Mouse (Mus musculus): ENCODE measurements at regions not wholly inside any gene's neighbourhood (a gene's known extent, or its start where the extent isn't known, plus 50 kb on each side); places are given as distances from the start of the nearest gene placed in this dataset.

- no peak overlapping the region for H3K27ac ChIP-seq
- no peak overlapping the region for H3K9ac ChIP-seq
- H3K4me3 ChIP-seq = no peak overlapping the region
- H3K36me3 ChIP-seq (replicated peaks) = no peaks in the 10 kb centered on the region
- 81% methylated on average over 8 of the region's 8 CpGs for WGBS
- H3K27me3 ChIP-seq (replicated peaks) = no peaks in the 10 kb centered on the region
- no peak for ATAC-seq (replicated peaks)
- H3K4me2 ChIP-seq = no peak overlapping the region
- H3K9me3 ChIP-seq = no peaks in the 10 kb centered on the region
- no peaks in the 10 kb centered on the region for H3K4me1 ChIP-seq
These were observed 55.3 kb upstream of the Plekha5 start for GRCm38 (mm10) chr6:140368354-140369069.

GRCm38 (mm10) chr6:140367303-140367702, 56.6 kb upstream of the Plekha5 start:
- no peak overlapping the region for H3K27ac ChIP-seq
- no peaks in the 10 kb centered on the region for H3K27me3 ChIP-seq (replicated peaks)
- H3K9me3 ChIP-seq = no peaks in the 10 kb centered on the region
- 0 out of 2 replicates have a peak, but pooled peaks have one; percentile 33 for ATAC-seq (replicated peaks)
- no peak overlapping the region for H3K9ac ChIP-seq
- WGBS = 88% methylated on average over 6 of the region's 6 CpGs
- no peak overlapping the region for H3K4me2 ChIP-seq
- H3K36me3 ChIP-seq (replicated peaks) = no peaks in the 10 kb centered on the region
- no peak overlapping the region for H3K4me3 ChIP-seq
- H3K4me1 ChIP-seq = no peaks in the 10 kb centered on the region

GRCm38 (mm10) chr6:140366791-140367190, 57.1 kb upstream of the Plekha5 start:
- Histone ChIP-seq H3K27me3 (replicated peaks) (no peaks in the 10 kb centered on the region), H3K9ac (no peak overlapping the region), H3K27ac (no peak overlapping the region), H3K4me3 (no peak overlapping the region), H3K9me3 (no peaks in the 10 kb centered on the region), H3K36me3 (replicated peaks) (no peaks in the 10 kb centered on the region), H3K4me1 (no peaks in the 10 kb centered on the region), H3K4me2 (no peak overlapping the region)
- no peak for ATAC-seq (replicated peaks)
- WGBS = 59% methylated on average over 3 of the region's 3 CpGs

GRCm38 (mm10) chr6:140360996-140361395, 62.9 kb upstream of the Plekha5 start:
- no peak overlapping the region for H3K9ac ChIP-seq
- H3K4me3 ChIP-seq = no peak overlapping the region
- no peak overlapping the region for H3K27ac ChIP-seq
- ATAC-seq (replicated peaks) = no peak
- WGBS = 45% methylated on average over 4 of the region's 4 CpGs
- no peaks in the 10 kb centered on the region for H3K4me1 ChIP-seq
- H3K27me3 ChIP-seq (replicated peaks) = no peaks in the 10 kb centered on the region
- no peaks in the 10 kb centered on the region for H3K9me3 ChIP-seq
- H3K36me3 ChIP-seq (replicated peaks) = no peaks in the 10 kb centered on the region
- H3K4me2 ChIP-seq = no peak overlapping the region

- H3K9ac ChIP-seq = no peak overlapping the region
- no peak overlapping the region for H3K4me2 ChIP-seq
- no peak overlapping the region for H3K4me3 ChIP-seq
- H3K4me1 ChIP-seq = no peaks in the 10 kb centered on the region
- no peaks in the 10 kb centered on the region for H3K36me3 ChIP-seq (replicated peaks)
- no peak overlapping the region for H3K27ac ChIP-seq
- no peaks in the 10 kb centered on the region for H3K27me3 ChIP-seq (replicated peaks)
- ATAC-seq (replicated peaks) = no peak
- no peaks in the 10 kb centered on the region for H3K9me3 ChIP-seq
- WGBS = 80% methylated on average over 2 of the region's 2 CpGs
These were observed 66.0 kb upstream of the Plekha5 start for GRCm38 (mm10) chr6:140357901-140358300.

- no peaks in the 10 kb centered on the region for H3K9me3 ChIP-seq
- H3K4me3 ChIP-seq = no peak overlapping the region
- H3K27me3 ChIP-seq (replicated peaks) = no peaks in the 10 kb centered on the region
- H3K27ac ChIP-seq = no peak overlapping the region
- no peak overlapping the region for H3K4me2 ChIP-seq
- H3K36me3 ChIP-seq (replicated peaks) = no peaks in the 10 kb centered on the region
- no peaks in the 10 kb centered on the region for H3K4me1 ChIP-seq
- no peak overlapping the region for H3K9ac ChIP-seq
- 85% methylated on average over 8 of the region's 8 CpGs for WGBS
- no peak for ATAC-seq (replicated peaks)
These were observed 66.6 kb upstream of the Plekha5 start for GRCm38 (mm10) chr6:140357300-140357699.

GRCm38 (mm10) chr6:140354082-140354481, 69.8 kb upstream of the Plekha5 start:
- WGBS = 85% methylated on average over 6 of the region's 6 CpGs

GRCm38 (mm10) chr6:140353610-140354009, 70.2 kb upstream of the Plekha5 start:
- WGBS = 85% methylated on average over 6 of the region's 6 CpGs
- Histone ChIP-seq H3K9me3 (no peaks in the 10 kb centered on the region), H3K4me1 (no peaks in the 10 kb centered on the region), H3K27me3 (replicated peaks) (no peaks in the 10 kb centered on the region), H3K27ac (no peak overlapping the region), H3K36me3 (replicated peaks) (no peaks in the 10 kb centered on the region), H3K4me2 (no peak overlapping the region), H3K9ac (no peak overlapping the region), H3K4me3 (no peak overlapping the region)
- ATAC-seq (replicated peaks) = no peak

More at GRCm38 (mm10) chr6:140354082-140354481, 69.8 kb upstream of the Plekha5 start:
- no peak overlapping the region for H3K4me3 ChIP-seq
- no peak overlapping the region for H3K27ac ChIP-seq
- H3K9ac ChIP-seq = no peak overlapping the region
- H3K4me1 ChIP-seq = no peaks in the 10 kb centered on the region
- no peaks in the 10 kb centered on the region for H3K9me3 ChIP-seq
- no peak overlapping the region for H3K4me2 ChIP-seq
- H3K36me3 ChIP-seq (replicated peaks) = no peaks in the 10 kb centered on the region
- ATAC-seq (replicated peaks) = no peak
- no peaks in the 10 kb centered on the region for H3K27me3 ChIP-seq (replicated peaks)

- Histone ChIP-seq H3K27ac (no peak overlapping the region), H3K9me3 (no peaks in the 10 kb centered on the region), H3K36me3 (replicated peaks) (no peaks in the 10 kb centered on the region), H3K9ac (no peak overlapping the region), H3K4me3 (no peak overlapping the region), H3K4me2 (no peak overlapping the region), H3K27me3 (replicated peaks) (no peaks in the 10 kb centered on the region), H3K4me1 (no peaks in the 10 kb centered on the region)
- WGBS = 51% methylated on average over 5 of the region's 6 CpGs
- ATAC-seq (replicated peaks) = no peak
These were observed 72.3 kb upstream of the Plekha5 start for GRCm38 (mm10) chr6:140351365-140352095.

- Histone ChIP-seq H3K4me3 (no peak overlapping the region), H3K9me3 (no peaks in the 10 kb centered on the region), H3K27ac (no peak overlapping the region), H3K9ac (no peak overlapping the region), H3K27me3 (replicated peaks) (no peaks in the 10 kb centered on the region), H3K4me1 (peaks cover 1% of the 10 kb centered on the region), H3K4me2 (no peak overlapping the region), H3K36me3 (replicated peaks) (no peaks in the 10 kb centered on the region)
- WGBS = 93% methylated on average over 16 of the region's 16 CpGs
- ATAC-seq (replicated peaks) = no peak
These were observed 75.3 kb upstream of the Plekha5 start for GRCm38 (mm10) chr6:140348578-140348977.

GRCm38 (mm10) chr6:140346929-140347328, 76.9 kb upstream of the Plekha5 start:
- H3K4me1 ChIP-seq = peaks cover 4% of the 10 kb centered on the region
- H3K4me2 ChIP-seq = no peak overlapping the region
- no peak for ATAC-seq (replicated peaks)
- no peak overlapping the region for H3K4me3 ChIP-seq
- 75% methylated on average over 6 of the region's 6 CpGs for WGBS
- no peaks in the 10 kb centered on the region for H3K27me3 ChIP-seq (replicated peaks)
- H3K27ac ChIP-seq = no peak overlapping the region
- H3K9me3 ChIP-seq = no peaks in the 10 kb centered on the region
- no peaks in the 10 kb centered on the region for H3K36me3 ChIP-seq (replicated peaks)
- no peak overlapping the region for H3K9ac ChIP-seq

GRCm38 (mm10) chr6:140343638-140344037, 80.2 kb upstream of the Plekha5 start:
- no peaks in the 10 kb centered on the region for H3K27me3 ChIP-seq (replicated peaks)
- ATAC-seq (replicated peaks) = 0 out of 2 replicates have a peak, but pooled peaks have one; percentile 34
- 58% methylated on average over 11 of the region's 11 CpGs for WGBS

More at GRCm38 (mm10) chr6:140343638-140344037, 80.2 kb upstream of the Plekha5 start:
- Histone ChIP-seq H3K4me2 (no peak overlapping the region), H3K4me1 (peaks cover 4% of the 10 kb centered on the region), H3K36me3 (replicated peaks) (no peaks in the 10 kb centered on the region), H3K27ac (peak overlapping the region; percentile 53; the same call in 1 of the 2 replicates), H3K4me3 (no peak overlapping the region), H3K9ac (no peak overlapping the region), H3K9me3 (no peaks in the 10 kb centered on the region)

Measured in midbrain, embryonic 15.5 days (tissue).